Mouse (Mus musculus): ENCODE data around the gene Syde1. TPM values are rescaled to one million over a fixed set of nuclear protein-coding genes. Genes with fewer than 3 reads are reported as not detected.

Syde1 gene
- total and polyA plus RNA-seq, 3 experiments = 0.01 TPM; not detected in 2

- H3K4me1 ChIP-seq (ENCODE audit: control insufficient read depth in 1 of 2, insufficient read depth in 2 of 2, low read length in 2 of 2) = no peaks in the 10 kb centered on the region
- DNase-seq (ENCODE audit: low read depth, low spot score) = no peak
- TF ChIP-seq POLR2AphosphoS2 (IDR thresholded peaks at IDR 0.05; ENCODE audit: low read length) = no peak
- TF ChIP-seq ZMIZ1 (IDR thresholded peaks at IDR 0.05; ENCODE audit: low read depth, low read length) = no peak
- TF ChIP-seq POLR2AphosphoS5 (IDR thresholded peaks at IDR 0.05; ENCODE audit: borderline replicate concordance, low read depth, low read length) = no peak
- no peak for TF ChIP-seq MAZ (IDR thresholded peaks at IDR 0.05; ENCODE audit: low read depth, low read length)
- no peak for TF ChIP-seq GABPA (IDR thresholded peaks at IDR 0.05; ENCODE audit: low read depth, low read length)
- no peak for TF ChIP-seq SMC3 (IDR thresholded peaks at IDR 0.05; ENCODE audit: low read depth, low read length)
- no peak for TF ChIP-seq RCOR1 (IDR thresholded peaks at IDR 0.05; ENCODE audit: low read depth, low read length)
- TF ChIP-seq MYC (IDR thresholded peaks at IDR 0.05; ENCODE audit: low read depth, low read length) = no peak
- no peak for TF ChIP-seq CHD1 (IDR thresholded peaks at IDR 0.05; ENCODE audit: low read depth, low read length)
- no peak for TF ChIP-seq ZC3H11A (IDR thresholded peaks at IDR 0.05; ENCODE audit: low read depth, low read length)
- TF ChIP-seq MAFK (IDR thresholded peaks at IDR 0.05; ENCODE audit: borderline replicate concordance, low read depth, low read length) = no peak
- no peak for TF ChIP-seq SIN3A (IDR thresholded peaks at IDR 0.05; ENCODE audit: low read length)
- TF ChIP-seq MEF2A (IDR thresholded peaks at IDR 0.05; ENCODE audit: extremely low read depth, insufficient replicate concordance, low read depth, low read length, poor library complexity, severe bottlenecking) = no peak
- TF ChIP-seq MAX (IDR thresholded peaks at IDR 0.05; ENCODE audit: low read length) = no peak
- TF ChIP-seq ETS1 (IDR thresholded peaks at IDR 0.05; ENCODE audit: low read depth, low read length) = no peak
- H3K27me3 ChIP-seq (ENCODE audit: control insufficient read depth in 1 of 2, insufficient read depth in 2 of 2, low read length in 2 of 2) = no peaks in the 10 kb centered on the region; a peak in 1 of 4 replicates
- no peak within 1 kb of the TSS for H3K9ac ChIP-seq (ENCODE audit: control insufficient read depth, low read depth, low read length, poor library complexity, severe bottlenecking)
- no peaks in the 10 kb centered on the region for H3K36me3 ChIP-seq (ENCODE audit: control insufficient read depth in 1 of 2, insufficient read depth in 2 of 2, low read length in 2 of 2)
- no peaks in the 10 kb centered on the region for H3K9me3 ChIP-seq (replicated peaks; ENCODE audit: insufficient read depth, low read length)
- H3K79me2 ChIP-seq (ENCODE audit: control insufficient read depth, insufficient read depth, low read length, poor library complexity) = no peaks in the 10 kb centered on the region
- H3K27ac ChIP-seq (ENCODE audit: control insufficient read depth, low read depth, low read length) = no peak within 1 kb of the TSS
- H3K4me3 ChIP-seq (ENCODE audit: control insufficient read depth in 1 of 2, insufficient read depth in 1 of 2, low read depth in 2 of 2, low read length in 2 of 2) = no peak within 1 kb of the TSS
These were observed 26.2 kb upstream of the Syde1 start, which contains the start of gene Olfr1357 for GRCm38 (mm10) chr10:78617974-78618373. Gene Olfr1357, minus strand, starts transcription at chr10:78618074.

GRCm38 (mm10) chr10:78607602-78608001 is 15.8 kb upstream of the Syde1 start:
- Histone ChIP-seq H3K4me1 (ENCODE audit: control insufficient read depth in 1 of 2, insufficient read depth in 2 of 2, low read length in 2 of 2) (no peaks in the 10 kb centered on the region), H3K9me3 (replicated peaks; ENCODE audit: insufficient read depth, low read length) (no peaks in the 10 kb centered on the region), H3K4me3 (ENCODE audit: control insufficient read depth in 1 of 2, insufficient read depth in 1 of 2, low read depth in 2 of 2, low read length in 2 of 2) (no peak overlapping the region), H3K79me2 (ENCODE audit: control insufficient read depth, insufficient read depth, low read length, poor library complexity) (no peaks in the 10 kb centered on the region), H3K27ac (ENCODE audit: control insufficient read depth, low read depth, low read length) (no peak overlapping the region), H3K27me3 (ENCODE audit: control insufficient read depth in 1 of 2, insufficient read depth in 2 of 2, low read length in 2 of 2) (peaks cover 0 to 6% of the 10 kb centered on the region in 2 experiments; a peak in 2 of 4 replicates), H3K36me3 (ENCODE audit: control insufficient read depth in 1 of 2, insufficient read depth in 2 of 2, low read length in 2 of 2) (no peaks in the 10 kb centered on the region), H3K9ac (ENCODE audit: control insufficient read depth, low read depth, low read length, poor library complexity, severe bottlenecking) (no peak overlapping the region)
- TF ChIP-seq NELFE (IDR thresholded peaks at IDR 0.05; ENCODE audit: low read depth, low read length) (no peak), ELF1 (IDR thresholded peaks at IDR 0.05; ENCODE audit: low read depth, low read length) (no peak)
- DNase-seq (ENCODE audit: low read depth, low spot score) = no peak

Measured in MEL (cell line).